ENCODE assay signal across 18 mouse cellular contexts in the genomic region with DNA sequence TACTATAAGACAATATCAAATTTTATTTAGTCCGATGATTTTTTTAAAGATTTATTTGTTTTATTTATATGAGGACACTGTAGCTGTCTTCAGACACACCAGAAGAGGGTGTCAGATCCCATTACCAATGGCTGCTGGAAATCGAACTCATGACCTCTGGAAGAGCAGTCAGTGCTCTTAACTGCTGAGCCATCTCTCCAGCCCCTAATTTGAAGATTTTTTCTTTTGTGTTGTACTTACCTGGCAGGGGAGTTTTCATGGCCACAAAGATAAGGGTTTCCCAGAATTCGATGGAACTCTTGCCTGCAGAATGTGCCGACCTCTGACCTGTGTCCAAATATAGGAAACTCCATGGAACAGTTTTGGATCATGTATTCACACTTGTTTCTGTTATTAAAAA. TPM values are rescaled to one million over a fixed set of nuclear protein-coding genes. Genes with fewer than 3 reads are reported as not detected.
A peak's percentile ranks its signal among the peaks of the same experiment; 100 is the strongest.
DNase-seq lines count a peak whose midpoint lies in the region; ATAC-seq and TF ChIP-seq lines count a peak whose summit lies in the region.
"Had no signal": no experiment of that assay in that cellular context is flagged by ENCODE, and none has a peak within 500 bp of the region (broad histone marks: within the 10 kb centered on the region; RNA-seq: fewer than 3 reads in every experiment).

No protein-coding gene starts in this region.

- no peaks in the 10 kb centered on the region for H3K4me1 ChIP-seq in forebrain, embryonic 13.5 days
- no peaks in the 10 kb centered on the region for H3K4me1 ChIP-seq in forebrain, postnatal 0 days (ENCODE audit: insufficient read depth)
- H3K4me1 ChIP-seq in intestine, embryonic 15.5 days (replicated peaks), result peaks cover 7% of the 10 kb centered on the region; the same call in 1 of the 2 replicates
- H3K4me1 ChIP-seq in intestine, postnatal 0 days (replicated peaks; ENCODE audit: control insufficient read depth, insufficient read depth, low read length), result 0 out of 2 replicates have a peak, but pooled peaks cover 3% of the 10 kb centered on the region
- H3K4me1 ChIP-seq in lung, embryonic 14.5 days (ENCODE audit: insufficient read depth), result peaks cover 3% of the 10 kb centered on the region; the same call in 1 of the 2 replicates
- H3K4me1 ChIP-seq: embryonic facial prominence, embryonic 10.5 days; hindbrain, embryonic 13.5 days had no signal

- DNase-seq in forebrain, postnatal 0 days, result no peak
- no peak for DNase-seq in lung, embryonic 14.5 days
- no peak for DNase-seq in lung, postnatal 10 days
- DNase-seq: adrenal gland, adult 8-10 months; B cell, adult 2 months; gastrocnemius, postnatal 14 days had no signal

- H3K36me3 ChIP-seq in forebrain, embryonic 13.5 days (ENCODE audit: poor library complexity, severe bottlenecking), result no peaks in the 10 kb centered on the region
- H3K36me3 ChIP-seq in forebrain, postnatal 0 days (ENCODE audit: insufficient read depth), result no peaks in the 10 kb centered on the region
- no peaks in the 10 kb centered on the region for H3K36me3 ChIP-seq in intestine, embryonic 15.5 days
- H3K36me3 ChIP-seq in intestine, postnatal 0 days (ENCODE audit: control insufficient read depth, insufficient read depth), result no peaks in the 10 kb centered on the region
- no peaks in the 10 kb centered on the region for H3K36me3 ChIP-seq in lung, embryonic 14.5 days (ENCODE audit: insufficient read depth)
- H3K36me3 ChIP-seq: embryonic facial prominence, embryonic 10.5 days; G1E; heart, embryonic 15.5 days; hindbrain, embryonic 13.5 days had no signal

- no peaks in the 10 kb centered on the region for H3K9me3 ChIP-seq in forebrain, embryonic 13.5 days (replicated peaks)
- no peaks in the 10 kb centered on the region for H3K9me3 ChIP-seq in forebrain, postnatal 0 days (ENCODE audit: low read length)
- H3K9me3 ChIP-seq in intestine, embryonic 15.5 days, result no peaks in the 10 kb centered on the region
- H3K9me3 ChIP-seq in intestine, postnatal 0 days (ENCODE audit: control insufficient read depth), result no peaks in the 10 kb centered on the region
- no peaks in the 10 kb centered on the region for H3K9me3 ChIP-seq in lung, embryonic 14.5 days (ENCODE audit: low read depth, low read length)
- H3K9me3 ChIP-seq: embryonic facial prominence, embryonic 10.5 days; G1E; heart, embryonic 15.5 days; hindbrain, embryonic 13.5 days had no signal

- no peak for TF ChIP-seq CTCF in forebrain, postnatal 0 days (IDR thresholded peaks at IDR 0.05; ENCODE audit: low read depth)
- no peak for TF ChIP-seq CTCF in intestine, postnatal 0 days (IDR thresholded peaks at IDR 0.05; ENCODE audit: low read depth)
- TF ChIP-seq CTCF in lung, embryonic 14.5 days (IDR thresholded peaks at IDR 0.05; ENCODE audit: low read depth), result no peak

- no peak overlapping the region for H3K4me3 ChIP-seq in forebrain, embryonic 13.5 days
- no peak overlapping the region for H3K4me3 ChIP-seq in forebrain, postnatal 0 days (ENCODE audit: low read depth, low read length)
- no peak overlapping the region for H3K4me3 ChIP-seq in intestine, embryonic 15.5 days (replicated peaks)
- H3K4me3 ChIP-seq in intestine, postnatal 0 days (ENCODE audit: low read depth, low read length), result no peak overlapping the region
- no peak overlapping the region for H3K4me3 ChIP-seq in lung, embryonic 14.5 days (ENCODE audit: low read depth, low read length)
- H3K4me3 ChIP-seq: embryonic facial prominence, embryonic 10.5 days; heart, embryonic 15.5 days; hindbrain, embryonic 13.5 days had no signal

- no peak overlapping the region for H3K4me2 ChIP-seq in forebrain, embryonic 13.5 days
- H3K4me2 ChIP-seq in forebrain, postnatal 0 days (ENCODE audit: low read depth), result no peak overlapping the region
- H3K4me2 ChIP-seq in intestine, embryonic 15.5 days (replicated peaks), result no peak overlapping the region
- H3K4me2 ChIP-seq in intestine, postnatal 0 days (replicated peaks; ENCODE audit: low read depth), result no peak overlapping the region; the same call in 1 of the 2 replicates
- peak overlapping the region; percentile 51; the same call in 1 of the 2 replicates for H3K4me2 ChIP-seq in lung, embryonic 14.5 days
- H3K4me2 ChIP-seq: heart, embryonic 11.5 days; hindbrain, embryonic 13.5 days had no signal

- no peak overlapping the region for H3K27ac ChIP-seq in forebrain, embryonic 13.5 days
- H3K27ac ChIP-seq in forebrain, postnatal 0 days (ENCODE audit: low read depth, low read length), result no peak overlapping the region
- no peak overlapping the region for H3K27ac ChIP-seq in intestine, embryonic 15.5 days
- no peak overlapping the region for H3K27ac ChIP-seq in intestine, postnatal 0 days (ENCODE audit: low read depth, low read length)
- H3K27ac ChIP-seq in lung, embryonic 14.5 days (ENCODE audit: low read depth), result no peak overlapping the region
- H3K27ac ChIP-seq: embryonic facial prominence, embryonic 10.5 days; hindbrain, embryonic 13.5 days; hindbrain, postnatal 0 days had no signal

- no peak overlapping the region for H3K9ac ChIP-seq in forebrain, embryonic 13.5 days
- H3K9ac ChIP-seq in forebrain, postnatal 0 days, result no peak overlapping the region
- H3K9ac ChIP-seq in intestine, embryonic 15.5 days, result no peak overlapping the region
- H3K9ac ChIP-seq in intestine, postnatal 0 days (ENCODE audit: low read depth, low read length), result no peak overlapping the region
- H3K9ac ChIP-seq in lung, embryonic 14.5 days, result no peak overlapping the region
- H3K9ac ChIP-seq: heart, embryonic 15.5 days; hindbrain, embryonic 13.5 days had no signal

- no peaks in the 10 kb centered on the region for H3K27me3 ChIP-seq in forebrain, embryonic 13.5 days
- H3K27me3 ChIP-seq in forebrain, postnatal 0 days (ENCODE audit: insufficient read depth, low read length), result no peaks in the 10 kb centered on the region
- H3K27me3 ChIP-seq in intestine, embryonic 15.5 days (replicated peaks), result no peaks in the 10 kb centered on the region
- H3K27me3 ChIP-seq in intestine, postnatal 0 days (replicated peaks; ENCODE audit: control insufficient read depth, insufficient read depth, low read length), result no peaks in the 10 kb centered on the region
- no peaks in the 10 kb centered on the region for H3K27me3 ChIP-seq in lung, embryonic 14.5 days (ENCODE audit: insufficient read depth, low read length)
- H3K27me3 ChIP-seq: heart, embryonic 15.5 days; hindbrain, embryonic 13.5 days had no signal

- WGBS in forebrain, embryonic 13.5 days, result 95% methylated on average over 4 of the region's 4 CpGs
- WGBS in forebrain, postnatal 0 days, result 93% methylated on average over 4 of the region's 4 CpGs
- 63% methylated on average over 4 of the region's 4 CpGs for WGBS in intestine, embryonic 15.5 days
- WGBS in intestine, postnatal 0 days, result 72% methylated on average over 4 of the region's 4 CpGs
- 66% methylated on average over 4 of the region's 4 CpGs for WGBS in lung, embryonic 14.5 days

- ATAC-seq in forebrain, embryonic 13.5 days, result 0 out of 2 replicates have a peak, but pooled peaks have one; percentile 16
- ATAC-seq in forebrain, postnatal 0 days, result no peak
- peak; percentile 8; the same call in 1 of the 2 replicates for ATAC-seq in intestine, embryonic 15.5 days
- no peak for ATAC-seq in intestine, postnatal 0 days
- no peak for ATAC-seq in lung, embryonic 14.5 days (ENCODE audit: insufficient read depth)
- ATAC-seq in megakaryocyte-erythroid progenitor cell, adult 5-6 weeks (replicated peaks; ENCODE audit: low FRiP score, low TSS enrichment, poor library complexity, severe bottlenecking), result no peak
- ATAC-seq: CD4-positive, CD25-positive, alpha-beta regulatory T cell, adult 4 months; forebrain, embryonic 14.5 days; hindbrain, postnatal 0 days had no signal

RNA-seq across cellular contexts. Expression of a gene that starts 49.8 kb away (rescaled TPM):
- 9.4 and 10.4 TPM in 2 replicates for polyA plus RNA-seq in forebrain, embryonic 13.5 days (2015; fragmentation: Nextera tagmentation; extraction: Ambion mirVana)
- total RNA-seq in forebrain, postnatal 0 days (2014; rRNA removed), result 10.5 and 12.0 TPM in 2 replicates
- 4.1 and 5.6 TPM in 2 replicates for polyA plus RNA-seq in forebrain, postnatal 0 days (2015; fragmentation: Nextera tagmentation; extraction: Ambion mirVana)
- polyA plus RNA-seq in intestine, embryonic 15.5 days (2015; fragmentation: Nextera tagmentation; extraction: Ambion mirVana), result 9.0 and 9.4 TPM in 2 replicates
- 18.3 and 19.1 TPM in 2 replicates for polyA plus RNA-seq in intestine, postnatal 0 days (2015; fragmentation: Nextera tagmentation; extraction: Ambion mirVana)
- polyA plus RNA-seq in lung, embryonic 14.5 days (2014; fragmentation: Nextera tagmentation; extraction: Ambion mirVana), result 10.5 and 10.8 TPM in 2 replicates
- total RNA-seq in megakaryocyte-erythroid progenitor cell, adult 5-6 weeks (2014; fragmentation: Nextera tagmentation), result 21.0 and 26.8 TPM in 2 replicates
- total RNA-seq in megakaryocyte-erythroid progenitor cell, adult 5-6 weeks (2017), result 13.8 and 19.3 TPM in 2 replicates

RNA-seq across cellular contexts. Expression of a gene that starts 56.8 kb away (rescaled TPM):
- 51.7 and 53.0 TPM in 2 replicates for polyA plus RNA-seq in forebrain, embryonic 13.5 days (2015; fragmentation: Nextera tagmentation; extraction: Ambion mirVana)
- total RNA-seq in forebrain, postnatal 0 days (2014; rRNA removed), result 33.0 and 37.4 TPM in 2 replicates
- polyA plus RNA-seq in forebrain, postnatal 0 days (2015; fragmentation: Nextera tagmentation; extraction: Ambion mirVana), result 41.9 and 45.8 TPM in 2 replicates
- polyA plus RNA-seq in intestine, embryonic 15.5 days (2015; fragmentation: Nextera tagmentation; extraction: Ambion mirVana), result 38.1 and 38.9 TPM in 2 replicates
- 38.0 TPM in 2 replicates for polyA plus RNA-seq in intestine, postnatal 0 days (2015; fragmentation: Nextera tagmentation; extraction: Ambion mirVana)
- 54.2 and 61.7 TPM in 2 replicates for polyA plus RNA-seq in lung, embryonic 14.5 days (2014; fragmentation: Nextera tagmentation; extraction: Ambion mirVana)
- 25.1 and 36.4 TPM in 2 replicates for total RNA-seq in megakaryocyte-erythroid progenitor cell, adult 5-6 weeks (2014; fragmentation: Nextera tagmentation)
- 21.0 and 23.2 TPM in 2 replicates for total RNA-seq in megakaryocyte-erythroid progenitor cell, adult 5-6 weeks (2017)

Comparison
In these comparisons a context has a peak if more than half of its experiments do, and no peak if none do; other contexts are left out.
1. ATAC-seq: peak in forebrain, embryonic 13.5 days (single experiment) and intestine, embryonic 15.5 days (single experiment); none in forebrain, postnatal 0 days (single experiment), intestine, postnatal 0 days (single experiment), lung, embryonic 14.5 days (single experiment) and megakaryocyte-erythroid progenitor cell, adult 5-6 weeks (single experiment).